Mouse (Mus musculus) right cerebral cortex, postnatal 4 days (tissue): ENCODE measurements around the gene Snd1.
A peak's percentile ranks its signal among the peaks of the same experiment; 100 is the strongest.

Experiments used
- DNase-seq: peaks from one replicate; pipeline ENCODE4 v3.0.0-alpha.2; 2022

The Snd1 gene

DNA sequence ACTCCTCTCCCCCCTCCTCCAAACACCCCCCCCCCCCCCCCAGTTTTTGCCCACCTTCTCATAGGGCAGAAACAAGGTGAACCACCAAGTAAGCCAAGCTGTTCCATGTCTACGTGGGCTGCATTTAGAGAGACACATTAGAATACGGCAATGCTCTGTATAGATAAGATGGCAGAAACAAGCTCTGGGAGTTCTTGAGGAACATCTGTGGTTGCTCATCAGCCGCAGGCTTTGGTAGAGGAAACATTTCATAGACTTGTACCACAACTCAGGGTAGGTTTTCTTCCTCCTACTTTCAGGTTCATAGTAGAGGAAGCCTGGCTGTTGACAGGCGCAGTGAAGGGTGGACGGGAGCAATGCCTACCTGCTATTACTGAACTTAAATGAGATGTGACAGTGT, 124.2 kb downstream of the Snd1 start:
- DNase-seq = no peak

- DNase-seq = no peak
These were observed 125.5 kb downstream of the Snd1 start for GRCm38 (mm10) chr6:28600404-28600803.

GRCm38 (mm10) chr6:28603401-28603800, 128.5 kb downstream of the Snd1 start:
- DNase-seq = no peak

DNA sequence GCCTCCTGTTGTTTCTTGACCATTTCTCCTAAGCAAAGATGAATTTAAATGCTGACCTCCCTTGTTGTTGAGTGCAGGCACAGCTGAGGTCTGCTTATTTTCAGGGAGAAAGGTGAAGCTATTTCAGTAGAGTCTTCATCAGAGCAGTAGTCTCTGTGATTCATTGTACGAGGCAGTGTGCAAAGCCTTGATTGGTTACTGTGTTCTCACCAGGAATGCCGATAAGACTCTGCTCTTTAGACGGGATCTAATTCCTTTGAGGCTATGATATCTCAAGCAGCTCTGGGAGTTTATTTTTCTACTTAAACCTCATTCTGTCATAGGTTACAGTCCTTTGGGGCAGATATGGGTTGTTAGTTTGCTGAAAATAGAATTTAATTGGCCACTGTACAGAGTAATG, 128.9 kb downstream of the Snd1 start:
- DNase-seq = no peak

DNA sequence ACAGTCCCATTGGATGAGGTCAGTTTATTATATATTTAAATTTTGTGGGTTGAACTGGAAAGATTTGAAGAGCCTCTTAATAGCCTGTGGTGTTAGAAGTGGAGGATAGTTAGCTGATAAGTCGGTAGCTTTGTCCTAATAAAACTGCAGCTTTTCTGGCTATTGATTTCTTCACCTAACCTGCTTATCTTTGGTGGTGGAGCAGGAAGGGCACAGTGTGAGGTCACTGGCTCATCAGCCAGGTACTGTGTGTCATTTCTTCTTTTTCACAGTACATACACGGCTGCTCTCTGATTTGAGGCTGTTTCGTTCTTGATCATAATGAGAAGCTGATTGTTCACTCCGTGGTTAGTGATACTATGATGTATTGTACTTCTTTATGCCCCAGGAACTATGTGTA, 134.4 kb downstream of the Snd1 start:
- no peak for DNase-seq

- no peak for DNase-seq
These were observed 135.2 kb downstream of the Snd1 start for GRCm38 (mm10) chr6:28610127-28610526.

- no peak for DNase-seq
These were observed 138.5 kb downstream of the Snd1 start for GRCm38 (mm10) chr6:28613441-28613840.

- DNase-seq = no peak
These were observed 139.9 kb downstream of the Snd1 start for GRCm38 (mm10) chr6:28614856-28615255.

GRCm38 (mm10) chr6:28615408-28615807, 140.5 kb downstream of the Snd1 start:
- DNase-seq = no peak

GRCm38 (mm10) chr6:28615966-28616365, 141.0 kb downstream of the Snd1 start:
- no peak for DNase-seq

GRCm38 (mm10) chr6:28618299-28618698, 143.4 kb downstream of the Snd1 start:
- DNase-seq = no peak

- DNase-seq = peak; percentile 42
These were observed 143.8 kb downstream of the Snd1 start for GRCm38 (mm10) chr6:28618751-28619153.

DNA sequence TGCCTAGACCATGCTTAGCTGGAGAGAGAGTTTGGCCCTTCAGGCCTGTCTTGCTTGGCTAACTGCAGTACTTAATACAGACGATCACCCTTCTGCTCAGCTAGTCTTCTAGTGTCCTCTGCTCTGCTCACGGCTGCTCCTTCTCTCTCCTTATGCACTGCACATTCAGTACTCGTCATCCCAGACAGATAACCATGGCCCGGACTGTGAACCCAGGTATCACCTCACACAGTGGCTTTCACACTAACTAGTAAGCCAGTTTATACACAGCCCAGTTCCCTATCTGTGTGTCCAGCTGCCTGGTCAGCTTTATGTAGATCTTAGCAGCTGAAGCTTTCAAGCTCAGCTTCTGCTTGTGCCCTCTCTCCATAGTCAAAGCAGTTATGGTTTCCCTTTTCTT, 146.5 kb downstream of the Snd1 start:
- no peak for DNase-seq

- no peak for DNase-seq
These were observed 147.0 kb downstream of the Snd1 start for GRCm38 (mm10) chr6:28621961-28622360.

GRCm38 (mm10) chr6:28622522-28622921, 147.6 kb downstream of the Snd1 start:
- DNase-seq = no peak

DNA sequence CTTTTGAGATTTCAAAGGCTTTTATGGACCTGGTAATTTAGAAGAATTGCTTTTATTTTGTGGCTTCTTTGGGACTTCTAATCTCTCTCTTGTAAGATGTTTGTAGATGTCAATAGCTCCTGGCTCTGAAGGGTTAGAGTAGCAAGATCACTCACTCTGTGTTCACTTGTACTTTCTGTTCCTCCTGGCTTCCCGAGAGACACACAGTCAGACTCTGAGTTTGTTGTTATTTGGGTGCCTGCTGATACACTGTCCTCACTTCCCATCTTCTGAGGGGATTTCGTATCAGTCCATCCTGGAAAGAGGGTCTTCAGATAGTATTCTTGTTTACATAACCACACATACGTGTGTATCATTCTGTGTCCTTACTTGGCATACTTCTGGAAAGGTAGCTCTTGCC, 148.0 kb downstream of the Snd1 start:
- no peak for DNase-seq

GRCm38 (mm10) chr6:28628408-28628807, 153.5 kb downstream of the Snd1 start:
- DNase-seq = no peak

GRCm38 (mm10) chr6:28629866-28630265, 154.9 kb downstream of the Snd1 start:
- no peak for DNase-seq

- no peak for DNase-seq
These were observed 156.0 kb downstream of the Snd1 start for GRCm38 (mm10) chr6:28630926-28631325.

DNA sequence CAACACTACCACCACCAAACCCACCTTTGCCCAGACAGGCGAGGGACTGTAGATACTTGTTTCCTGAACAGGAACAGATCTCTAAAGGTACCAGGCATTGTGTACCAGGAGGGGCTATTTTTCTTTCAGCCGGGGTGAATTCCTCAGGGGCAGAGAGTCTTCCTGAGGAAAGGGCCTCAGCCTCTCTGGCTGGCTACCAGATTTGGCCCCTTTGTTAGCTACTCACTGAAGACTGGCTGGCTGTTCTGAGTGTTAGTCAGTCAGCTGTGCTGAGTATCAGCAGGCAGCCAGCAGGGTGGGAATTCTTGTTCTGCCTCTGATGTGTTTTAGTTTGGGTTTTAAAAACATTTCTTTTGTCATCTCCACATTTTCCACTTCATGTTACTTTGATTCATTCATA, 158.2 kb downstream of the Snd1 start:
- DNase-seq = peak; percentile 25

DNA sequence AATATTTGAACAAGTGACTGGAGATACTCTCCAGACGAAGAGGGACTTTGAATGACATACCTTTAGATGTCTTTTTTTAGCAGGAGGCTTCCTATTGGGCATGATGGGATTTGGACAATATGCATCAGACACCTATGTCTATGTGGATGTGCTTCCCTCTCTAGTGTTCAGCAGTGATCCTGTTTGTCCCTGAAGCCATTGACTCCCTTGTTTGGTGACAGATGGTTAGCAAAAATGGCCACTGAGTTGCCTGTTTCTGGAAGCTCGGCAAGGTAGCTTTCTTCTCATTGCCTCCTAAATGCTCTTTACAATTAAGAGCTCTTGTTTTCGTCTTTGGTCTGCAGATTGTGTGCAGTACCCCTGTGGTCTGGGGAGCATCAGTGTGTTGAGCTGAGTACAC, 158.7 kb downstream of the Snd1 start:
- DNase-seq = no peak

GRCm38 (mm10) chr6:28635092-28635491, 160.2 kb downstream of the Snd1 start:
- DNase-seq = no peak

GRCm38 (mm10) chr6:28635531-28636348, 160.8 kb downstream of the Snd1 start:
- no peak for DNase-seq

DNA sequence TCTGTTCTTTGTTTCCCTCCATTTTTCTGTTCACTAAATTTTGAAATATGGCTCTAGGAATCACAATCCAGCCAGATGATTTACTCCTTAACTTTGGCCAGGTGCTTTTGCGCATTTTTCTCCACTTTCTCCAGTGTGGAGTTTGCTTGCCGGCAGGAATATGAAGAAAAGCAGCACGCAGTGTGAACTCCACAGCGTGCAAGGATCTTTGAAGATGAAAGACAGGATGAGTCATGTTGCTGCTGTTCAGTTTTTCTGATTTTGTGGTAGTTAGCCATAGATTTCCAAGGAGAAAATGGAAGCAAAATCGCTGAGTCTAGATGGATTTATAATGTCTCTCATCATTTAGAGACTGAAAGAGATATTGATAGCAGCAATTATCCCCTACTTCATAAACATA, 165.1 kb downstream of the Snd1 start:
- no peak for DNase-seq

GRCm38 (mm10) chr6:28642909-28643308, 168.0 kb downstream of the Snd1 start:
- no peak for DNase-seq
